Mouse (Mus musculus) gastrocnemius, adult 8-10 months (tissue): ENCODE data around the gene Klf11. TPM values are rescaled to one million over a fixed set of nuclear protein-coding genes. Genes with fewer than 3 reads are reported as not detected.
"Not testable (repeated sequence)": the region's sequence is repeated elsewhere in the genome, so short reads cannot be mapped to it uniquely, and the experiment has no call there.

Source experiments
- DNase-seq, 2 experiments: peaks; one replicate each; pipeline ENCODE4 v3.0.0; 2022; ENCODE audit warnings: low spot score in 2 of 2
- total RNA-seq, 4 experiments: library from RNA; stranded (reverse); gene quantifications; 2 replicates each; pipeline ENCODE4 v1.2.4; 2022

Klf11 gene
- total RNA-seq, 4 experiments from 2014 or later: 3.2 to 4.5 (median 4.2) TPM

- no peak for DNase-seq
Measured at GRCm38 (mm10) chr12:24654065-24654862, 3.2 kb downstream of the Klf11 start.

- DNase-seq: no peak
Measured at GRCm38 (mm10) chr12:24656436-24656835, 5.4 kb downstream of the Klf11 start.

GRCm38 (mm10) chr12:24658998-24659397 lies 7.9 kb downstream of the Klf11 start:
- no peak for DNase-seq

DNA sequence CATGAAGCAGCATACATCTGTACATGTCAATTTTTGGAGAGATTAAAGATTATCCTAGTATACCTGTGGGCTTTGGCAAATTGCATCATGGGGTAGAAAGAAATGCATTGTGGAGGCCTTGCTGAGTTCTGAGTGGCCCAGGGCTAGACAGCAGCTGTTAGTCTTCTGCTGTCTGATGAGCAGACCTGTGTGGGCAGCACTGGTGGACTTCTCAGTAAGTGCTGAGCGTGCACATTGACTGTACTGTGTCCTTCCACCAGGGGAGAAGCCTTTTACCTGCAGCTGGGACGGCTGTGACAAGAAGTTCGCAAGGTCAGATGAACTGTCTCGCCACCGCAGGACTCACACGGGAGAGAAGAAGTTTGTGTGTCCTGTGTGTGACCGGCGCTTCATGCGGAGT lies 8.8 kb downstream of the Klf11 start:
- DNase-seq: no peak

DNA sequence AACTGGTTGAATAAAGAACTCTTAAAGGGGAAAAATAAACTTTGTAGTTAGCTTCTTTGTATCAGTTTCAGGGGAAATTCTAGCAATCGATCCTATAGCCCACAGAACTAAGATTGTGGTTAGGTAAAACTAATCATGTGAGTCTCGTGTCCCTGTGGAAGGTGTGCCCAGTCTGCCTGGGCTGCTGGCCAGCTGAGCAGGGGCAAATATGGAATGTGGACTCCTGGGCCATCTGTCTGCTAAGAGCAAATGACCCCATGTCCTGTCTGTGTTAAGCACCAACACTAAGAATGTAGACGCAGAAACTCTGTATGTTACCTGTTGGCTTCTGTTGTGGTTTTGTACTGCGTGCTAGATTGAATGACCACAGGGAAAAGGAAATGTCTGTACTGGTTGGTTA lies 10.0 kb downstream of the Klf11 start:
- no peak for DNase-seq

- no peak for DNase-seq
Measured at GRCm38 (mm10) chr12:24662131-24662530, 11.1 kb downstream of the Klf11 start.

GRCm38 (mm10) chr12:24680096-24680491 lies 29.0 kb downstream of the Klf11 start:
- DNase-seq: peak; percentile 48 to 74

GRCm38 (mm10) chr12:24680492-24681285 lies 29.6 kb downstream of the Klf11 start:
- DNase-seq: no peak

GRCm38 (mm10) chr12:24681286-24682023 lies 30.4 kb downstream of the Klf11 start, which contains the start of gene Cys1:
TSS of gene Cys1 (minus strand) at chr12:24681813.
- peak in 1 of 2 experiments; percentile 33 for DNase-seq

- DNase-seq: peak in 1 of 2 experiments; percentile 41
Measured at GRCm38 (mm10) chr12:24682563-24682962, 31.5 kb downstream of the Klf11 start.

DNA sequence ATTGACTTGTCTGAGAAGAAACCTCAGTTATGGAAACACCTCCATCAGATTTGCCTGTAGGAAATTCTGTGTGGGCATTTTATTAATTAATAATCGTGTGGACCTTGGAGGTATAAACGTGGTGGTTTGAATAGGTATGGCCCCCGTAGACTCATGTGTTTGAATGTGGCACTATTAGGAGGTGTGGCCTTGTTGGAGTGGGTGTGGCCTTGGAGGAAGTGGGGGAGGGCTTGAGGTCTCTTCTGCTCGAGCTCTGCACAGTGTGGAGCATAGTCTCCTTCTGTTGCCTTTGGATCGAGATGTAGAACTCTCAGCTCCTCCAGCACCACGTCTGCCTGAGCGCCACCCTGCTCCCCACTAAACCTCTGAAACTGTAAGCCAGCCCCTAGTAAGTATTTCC lies 32.4 kb downstream of the Klf11 start:
- DNase-seq: no peak

- no peak for DNase-seq
Measured at GRCm38 (mm10) chr12:24686038-24686695, 35.1 kb downstream of the Klf11 start.

DNA sequence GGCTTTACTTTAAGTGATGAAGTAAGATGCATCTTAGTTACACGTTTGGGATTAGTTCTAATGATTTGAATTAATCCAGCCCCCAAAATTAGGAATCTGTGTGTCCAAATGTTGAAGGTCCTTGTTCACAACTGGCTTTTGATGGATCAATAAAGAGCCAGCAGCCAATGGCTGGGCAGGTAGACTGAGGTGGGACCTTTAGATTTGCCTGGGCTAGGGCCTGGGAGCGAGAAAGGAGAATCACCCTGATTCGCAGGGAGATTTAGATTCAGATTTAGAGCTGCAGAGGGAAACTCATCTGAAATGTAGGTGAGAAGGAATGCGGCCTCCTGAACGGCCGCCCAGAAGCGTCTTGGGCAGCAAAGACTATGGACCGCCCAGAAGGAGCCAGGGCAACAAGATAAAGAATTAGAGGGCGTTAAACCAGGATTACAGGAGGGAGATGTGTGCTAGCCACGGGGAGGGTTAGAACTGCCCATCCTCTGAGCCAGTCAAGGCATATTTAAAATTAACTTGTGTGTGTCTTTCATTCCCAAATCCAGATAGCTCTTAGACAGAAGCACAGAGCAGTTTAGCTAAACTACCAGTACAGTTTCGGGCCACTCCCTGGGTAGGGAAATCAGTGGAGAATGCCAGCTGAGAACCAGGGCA lies 35.7 kb downstream of the Klf11 start:
- DNase-seq: no peak

DNA sequence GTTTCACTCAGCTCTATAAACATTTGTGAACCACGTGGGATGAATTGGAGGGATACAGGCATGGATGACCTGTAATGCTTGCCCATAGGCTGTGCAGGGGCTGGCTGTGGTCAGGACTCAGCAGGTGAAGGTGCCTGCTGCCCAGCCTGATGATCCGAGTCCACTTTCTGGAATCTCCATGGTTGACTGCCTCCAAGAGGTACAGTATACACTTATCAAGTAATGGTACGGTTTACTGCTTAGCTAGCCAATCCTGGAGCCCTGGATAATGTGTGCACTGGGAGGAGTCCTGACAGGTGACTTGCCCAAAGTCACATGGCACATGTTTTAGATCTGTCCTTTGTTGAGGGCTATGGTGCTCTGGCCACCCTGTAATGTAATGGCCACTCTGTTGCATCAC lies 39.3 kb downstream of the Klf11 start:
- no peak for DNase-seq

DNA sequence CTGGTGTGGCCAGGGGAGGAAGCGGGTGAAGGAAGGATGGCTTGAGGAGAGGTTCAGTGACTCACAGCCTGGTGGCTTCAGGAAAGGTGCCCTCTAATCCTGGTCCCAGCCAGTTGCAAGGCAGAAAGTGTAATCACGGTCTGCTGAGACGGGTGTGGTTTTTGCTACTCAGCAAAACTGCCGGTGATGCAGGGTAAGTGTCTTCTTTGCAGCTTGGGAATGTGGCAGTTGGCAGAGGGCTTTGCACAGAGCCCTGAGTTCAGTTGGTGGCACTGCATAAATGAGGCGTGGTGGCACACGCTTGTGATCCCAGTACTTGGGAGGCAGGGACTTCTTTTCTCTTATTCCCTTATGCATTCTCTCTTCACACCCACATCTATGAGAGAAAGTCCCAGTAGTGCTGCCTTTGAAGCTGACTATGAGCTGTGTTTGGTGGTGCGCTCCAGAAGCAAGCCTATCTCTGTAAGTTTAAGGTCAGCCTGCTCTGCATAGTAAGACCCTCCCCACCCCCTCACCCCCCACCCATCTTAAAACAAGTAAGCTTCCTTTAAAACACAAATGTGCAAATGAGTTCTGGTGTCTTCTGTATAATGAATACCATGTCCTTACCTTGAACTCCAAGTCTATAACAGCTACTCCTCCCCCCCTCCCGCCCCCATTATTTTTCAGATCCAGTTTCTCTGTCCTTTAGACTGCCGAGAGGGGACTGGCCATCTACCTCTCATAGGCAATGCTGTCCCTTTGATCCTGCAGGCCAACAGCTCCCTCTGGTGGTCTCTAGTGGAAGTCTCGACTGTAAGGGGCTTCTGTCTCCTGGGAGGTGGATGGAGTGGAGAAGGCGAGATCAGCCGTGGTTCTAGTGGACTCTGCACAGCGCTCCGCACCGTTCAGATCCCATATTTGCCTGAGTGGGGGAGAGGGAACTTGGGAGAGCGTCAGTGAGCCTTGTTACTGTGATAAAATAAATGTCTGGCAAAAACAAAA lies 45.7 kb downstream of the Klf11 start:
- DNase-seq: peak; percentile 66 to 74

GRCm38 (mm10) chr12:24697484-24698204 lies 46.6 kb downstream of the Klf11 start:
- DNase-seq: no peak

GRCm38 (mm10) chr12:24698514-24698913 lies 47.4 kb downstream of the Klf11 start:
- no peak for DNase-seq

- DNase-seq: no peak
Measured at GRCm38 (mm10) chr12:24699578-24699977, 48.5 kb downstream of the Klf11 start.

DNA sequence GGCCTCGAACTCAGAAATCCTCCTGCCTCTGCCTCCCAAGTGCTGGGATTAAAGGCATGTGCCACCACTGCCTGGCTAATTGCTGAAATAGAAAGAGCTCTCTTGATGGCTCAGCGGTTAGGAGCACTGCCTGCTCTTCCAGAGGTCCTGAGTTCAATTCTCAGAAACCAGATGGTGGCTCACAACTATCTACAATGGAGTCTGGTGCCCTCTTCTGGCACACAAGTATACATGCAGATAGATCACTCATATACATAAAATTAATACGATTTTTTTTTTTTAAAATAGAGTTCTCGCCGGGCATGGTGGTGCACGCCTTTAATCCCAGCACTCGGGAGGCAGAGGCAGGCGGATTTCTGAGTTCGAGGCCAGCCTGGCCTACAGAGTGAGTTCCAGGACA lies 50.5 kb downstream of the Klf11 start:
- DNase-seq: not testable (repeated sequence)
